Mouse (Mus musculus): ENCODE results near the gene Gm28845.

DNA sequence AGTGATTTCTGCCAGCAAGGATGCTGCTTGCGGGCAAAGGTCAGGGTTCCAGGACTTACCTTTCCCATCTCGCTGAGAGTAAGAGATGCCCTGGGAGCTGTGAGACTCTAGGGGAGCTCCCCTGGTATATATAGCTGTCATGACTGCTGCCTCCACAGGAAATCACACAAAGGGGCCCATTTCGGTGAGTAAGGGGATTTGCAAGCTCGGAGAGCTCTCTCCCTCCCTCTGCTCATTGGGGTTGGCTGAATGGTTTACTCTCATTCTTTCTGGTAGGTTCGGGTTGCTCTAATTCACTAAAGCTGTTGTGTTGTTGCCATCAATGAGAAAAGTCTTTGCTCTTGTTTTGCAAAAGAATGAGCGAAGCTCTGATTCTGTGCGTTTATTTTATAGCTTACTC lies 37.2 kb downstream of the Gm28845 start, which contains the start of gene Crygb:
- TF ChIP-seq CTCF (IDR thresholded peaks at IDR 0.05; ENCODE audit: insufficient read depth, low read length) = no peak
- no peak for TF ChIP-seq POLR2A (IDR thresholded peaks at IDR 0.05; ENCODE audit: borderline replicate concordance, extremely low read depth, low read depth, low read length)

All from lung, adult 2 months (tissue).